Mouse (Mus musculus) midbrain, embryonic 14.5 days (tissue): ENCODE measurements at regions not wholly inside any gene's neighbourhood (a gene's known extent, or its start where the extent isn't known, plus 50 kb on each side); places are given as distances from the start of the nearest gene placed in this dataset.
"Not testable (repeated sequence)": the region's sequence is repeated elsewhere in the genome, so short reads cannot be mapped to it uniquely, and the experiment has no call there.

Experiments
- ATAC-seq: fragments of 200-750 bp; cut with Nextera tagmentation; 2 replicates; pipeline ENCODE4 v1.8.0; 2017; ENCODE audit warnings: moderate number of reproducible peaks, moderate library complexity; ENCODE audit not compliant: low FRiP score, low TSS enrichment
- DNase-seq: peaks from one replicate; pipeline ENCODE4 v3.0.0-alpha.2; 2015
- H3K27ac ChIP-seq: fragments of 300-500 bp; sonication (generic); replicated peaks from 2 replicates; pipeline ENCODE4 v1.5.1; 2014; ENCODE audit warnings: mild to moderate bottlenecking, low read depth, low read length, moderate library complexity
- H3K27me3 ChIP-seq: fragments of 300-500 bp; sonication (generic); 2 replicates; pipeline ENCODE4 v1.6.1; 2014; ENCODE audit warnings: low read length, control low read depth, mixed read lengths; ENCODE audit not compliant: control insufficient read depth, insufficient read depth
- H3K36me3 ChIP-seq: fragments of 300-500 bp; sonication (generic); 2 replicates; pipeline ENCODE4 v1.6.1; 2014; ENCODE audit warnings: low read length, control low read depth; ENCODE audit not compliant: control insufficient read depth, insufficient read depth
- H3K4me1 ChIP-seq: fragments of 300-500 bp; sonication (generic); 2 replicates; pipeline ENCODE4 v1.6.1; 2014; ENCODE audit warnings: mild to moderate bottlenecking, antibody characterized with exemption, low read length, control low read depth; ENCODE audit not compliant: control insufficient read depth, insufficient read depth
- H3K4me2 ChIP-seq: fragments of 300-500 bp; sonication (generic); 2 replicates; pipeline ENCODE4 v1.6.1; 2014; ENCODE audit warnings: mild to moderate bottlenecking, low read length, moderate library complexity
- H3K4me3 ChIP-seq: fragments of 300-500 bp; sonication (generic); replicated peaks from 2 replicates; pipeline ENCODE4 v1.5.1; 2014; ENCODE audit warnings: low read depth, low read length
- H3K9ac ChIP-seq: fragments of 300-500 bp; sonication (generic); replicated peaks from 2 replicates; pipeline ENCODE4 v1.6.1; 2014; ENCODE audit warnings: mild to moderate bottlenecking, low read length, moderate library complexity
- H3K9me3 ChIP-seq: fragments of 300-500 bp; sonication (generic); 2 replicates; pipeline ENCODE4 v1.6.1; 2016; ENCODE audit warnings: low read length, control low read depth, mixed read lengths; ENCODE audit not compliant: control insufficient read depth
- WGBS: fragments of 180-500 bp; shearing (Covaris S2); extraction: QIAGEN DNeasy Blood & Tissue Kit; methylation state at CpG from one replicate; pipeline ENCODE4 v1.1.7; 2014; 5-methylcytosine and 5-hydroxymethylcytosine counted together

DNA sequence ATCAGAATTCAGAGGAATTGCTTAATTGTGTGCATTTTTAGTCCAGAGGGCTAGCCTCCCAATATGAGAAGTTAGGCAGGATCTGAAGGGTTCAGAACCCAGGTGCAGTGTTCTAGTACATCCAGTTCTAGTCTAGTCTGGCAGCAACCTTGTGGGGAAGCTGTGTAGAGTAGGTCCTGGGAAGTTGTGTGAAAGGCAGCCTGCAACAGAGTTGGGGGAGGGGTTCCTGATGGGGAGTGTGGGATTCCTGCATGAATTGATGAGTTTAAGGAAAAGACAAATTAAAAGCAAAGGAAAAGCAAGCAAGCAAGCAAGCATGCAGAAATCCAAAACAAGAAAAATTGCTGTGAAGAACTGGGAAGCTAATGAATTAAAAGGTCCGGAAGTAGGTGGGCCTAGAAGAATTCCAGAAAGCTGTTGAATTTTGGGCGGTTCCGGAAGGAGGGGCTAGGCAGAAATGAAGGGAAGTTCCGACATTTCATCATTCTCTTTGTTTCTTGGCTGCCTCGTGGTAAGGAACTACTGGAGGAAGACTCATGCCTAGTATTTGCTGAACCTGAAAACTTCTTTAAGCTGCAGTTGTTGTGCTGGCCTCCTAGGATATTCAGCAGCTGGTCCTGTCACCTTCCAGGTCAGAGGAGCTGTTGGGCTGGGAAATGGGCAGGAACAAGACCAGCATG, 95.0 kb upstream of the Tnfrsf8 start:
- Histone ChIP-seq H3K36me3 (no peaks in the 10 kb centered on the region), H3K27ac (no peak overlapping the region), H3K4me3 (no peak overlapping the region), H3K9ac (no peak overlapping the region), H3K27me3 (no peaks in the 10 kb centered on the region), H3K4me1 (no peaks in the 10 kb centered on the region), H3K4me2 (no peak overlapping the region), H3K9me3 (0 out of 2 replicates have a peak, but pooled peaks cover 8% of the 10 kb centered on the region)
- WGBS, result 82% methylated on average over 5 of the region's 5 CpGs
- ATAC-seq, result no peak
- no peak for DNase-seq

DNA sequence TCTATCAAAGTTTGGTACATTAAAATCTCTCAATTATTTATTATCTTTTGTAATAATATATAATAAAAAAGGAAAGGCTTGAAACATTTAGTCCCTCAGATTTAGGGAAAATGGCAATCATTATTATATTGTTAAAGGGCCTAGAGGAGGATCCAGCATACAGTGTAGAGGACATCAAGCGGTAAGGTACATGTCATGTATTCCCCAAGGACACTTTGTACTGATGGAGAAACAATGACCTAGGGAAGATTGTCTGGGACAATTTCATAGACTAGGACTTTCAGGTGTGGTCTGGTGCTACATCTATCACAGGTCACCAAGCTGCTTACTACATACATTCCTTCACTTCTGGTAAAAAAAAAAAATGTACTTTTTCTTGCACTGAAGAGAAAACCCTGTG, 91.1 kb upstream of the Tnfrsf8 start:
- H3K27ac ChIP-seq, H3K4me3 ChIP-seq, H3K36me3 ChIP-seq, H3K27me3 ChIP-seq, H3K4me2 ChIP-seq, DNase-seq, H3K9me3 ChIP-seq, H3K9ac ChIP-seq, H3K4me1 ChIP-seq: not testable (repeated sequence)
- 60% methylated on average over 1 of the region's 1 CpGs for WGBS
- ATAC-seq, result 0 out of 2 replicates have a peak, but pooled peaks have one; percentile 43

DNA sequence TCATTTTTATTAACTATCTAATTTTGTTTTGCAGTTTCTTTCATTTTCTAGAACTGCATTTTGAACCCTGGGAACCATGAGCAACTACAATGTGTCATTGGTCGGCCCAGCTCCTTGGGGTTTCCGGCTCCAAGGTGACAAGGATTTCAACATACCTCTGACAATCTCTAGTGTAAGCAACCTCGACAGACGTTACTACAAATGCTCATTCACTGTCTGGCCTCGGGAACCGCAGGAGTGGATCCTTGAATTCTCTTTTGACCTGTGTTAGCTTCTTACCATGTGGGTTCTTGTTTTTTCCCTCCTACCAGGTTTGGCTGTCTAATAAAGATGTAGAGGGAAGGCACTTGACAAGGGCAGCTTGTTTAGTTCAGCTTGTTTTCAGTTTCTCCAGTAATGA, 89.3 kb upstream of the Tnfrsf8 start:
- not testable (repeated sequence) for H3K36me3 ChIP-seq, H3K27ac ChIP-seq, H3K9me3 ChIP-seq, ATAC-seq, H3K27me3 ChIP-seq, H3K4me3 ChIP-seq, H3K9ac ChIP-seq, H3K4me1 ChIP-seq, H3K4me2 ChIP-seq, DNase-seq
- WGBS, result 80% methylated on average over 6 of the region's 6 CpGs

DNA sequence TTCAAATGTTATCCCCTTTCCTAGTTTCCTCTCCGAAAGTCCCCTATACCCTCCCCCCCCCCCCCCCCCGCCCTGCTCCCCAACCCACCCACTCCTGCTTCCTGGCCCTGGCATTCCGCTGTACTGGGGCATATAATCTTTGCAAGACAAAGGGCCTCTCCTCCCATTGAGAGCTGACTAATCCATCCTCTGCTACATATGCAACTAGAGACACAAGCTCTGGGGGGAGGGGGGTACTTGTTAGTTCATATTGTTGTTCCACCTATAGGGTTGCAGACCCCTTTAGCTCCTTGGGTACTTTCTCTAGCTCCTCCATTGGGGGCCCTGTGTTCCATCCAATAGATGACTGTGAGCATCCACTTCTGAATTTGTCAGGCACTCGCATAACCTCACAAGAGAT, 63.9 kb upstream of the Tnfrsf8 start:
- H3K27me3 ChIP-seq, H3K4me3 ChIP-seq, H3K4me1 ChIP-seq, DNase-seq, ATAC-seq, H3K4me2 ChIP-seq, H3K36me3 ChIP-seq, H3K27ac ChIP-seq, H3K9ac ChIP-seq: not testable (repeated sequence)
- WGBS, result 58% methylated on average over 3 of the region's 4 CpGs
- peaks cover 14% of the 10 kb centered on the region for H3K9me3 ChIP-seq

DNA sequence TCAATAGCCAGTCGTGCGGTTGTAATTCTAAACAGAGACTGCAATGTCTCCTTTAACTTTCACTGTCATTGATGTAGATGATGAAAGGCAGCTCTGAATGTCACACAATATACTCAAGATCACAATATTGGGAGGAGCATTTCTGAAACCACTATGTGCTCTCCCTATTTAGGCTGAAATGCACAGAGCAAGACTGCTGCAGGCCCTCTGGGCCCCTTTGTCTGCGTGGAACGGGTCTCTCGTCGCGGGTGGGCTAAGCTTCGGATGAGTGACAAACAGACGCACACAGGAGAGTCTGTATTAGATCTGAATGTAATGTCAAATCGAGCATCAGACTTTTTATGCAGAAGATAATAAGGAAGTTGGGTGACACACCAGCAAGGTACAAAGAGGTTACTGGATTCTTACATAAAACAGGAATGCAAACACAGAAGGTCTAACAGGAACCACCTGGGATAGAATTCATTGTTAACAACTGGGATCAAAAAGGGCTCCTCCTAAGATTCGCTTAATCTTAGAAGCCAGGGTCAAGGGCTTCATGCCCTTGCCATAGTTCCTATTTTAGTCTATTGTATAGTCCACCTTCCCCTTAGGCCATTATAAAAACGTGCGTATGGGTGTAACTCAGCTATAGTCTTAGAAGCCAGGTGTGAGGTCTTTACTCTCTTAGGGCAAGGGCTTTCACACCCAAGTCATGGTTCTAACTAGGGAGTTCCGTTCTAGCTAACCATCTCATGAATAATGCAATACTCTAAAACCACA, 62.5 kb upstream of the Tnfrsf8 start:
- not testable (repeated sequence) for H3K27ac ChIP-seq, H3K27me3 ChIP-seq, H3K4me3 ChIP-seq, H3K36me3 ChIP-seq, H3K4me2 ChIP-seq, DNase-seq, H3K4me1 ChIP-seq, H3K9ac ChIP-seq, ATAC-seq
- WGBS, result 89% methylated on average over 13 of the region's 14 CpGs
- peaks cover 14% of the 10 kb centered on the region for H3K9me3 ChIP-seq

DNA sequence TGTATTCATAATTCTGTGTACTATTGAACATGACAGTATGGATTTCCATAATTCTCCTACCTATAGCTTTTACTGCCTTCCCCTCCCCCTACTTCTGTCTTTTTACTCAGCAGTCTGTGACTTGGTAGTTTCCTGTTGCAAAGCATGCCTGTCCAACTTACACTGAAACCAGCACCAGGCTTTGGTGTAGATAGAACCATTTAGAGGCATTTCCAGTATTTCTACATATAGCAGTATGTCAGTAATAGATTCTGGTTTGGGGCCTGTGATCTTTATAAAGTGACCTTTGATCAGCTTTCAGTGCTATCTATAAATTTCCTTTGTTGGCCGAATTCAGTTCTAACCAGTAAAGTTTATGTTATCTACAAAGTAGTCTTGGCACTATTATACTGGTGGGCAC, 54.8 kb upstream of the Tnfrsf8 start:
- no peaks in the 10 kb centered on the region for H3K4me1 ChIP-seq
- H3K4me3 ChIP-seq, result no peak overlapping the region
- WGBS, result 70% methylated on average over 1 of the region's 1 CpGs

DNA sequence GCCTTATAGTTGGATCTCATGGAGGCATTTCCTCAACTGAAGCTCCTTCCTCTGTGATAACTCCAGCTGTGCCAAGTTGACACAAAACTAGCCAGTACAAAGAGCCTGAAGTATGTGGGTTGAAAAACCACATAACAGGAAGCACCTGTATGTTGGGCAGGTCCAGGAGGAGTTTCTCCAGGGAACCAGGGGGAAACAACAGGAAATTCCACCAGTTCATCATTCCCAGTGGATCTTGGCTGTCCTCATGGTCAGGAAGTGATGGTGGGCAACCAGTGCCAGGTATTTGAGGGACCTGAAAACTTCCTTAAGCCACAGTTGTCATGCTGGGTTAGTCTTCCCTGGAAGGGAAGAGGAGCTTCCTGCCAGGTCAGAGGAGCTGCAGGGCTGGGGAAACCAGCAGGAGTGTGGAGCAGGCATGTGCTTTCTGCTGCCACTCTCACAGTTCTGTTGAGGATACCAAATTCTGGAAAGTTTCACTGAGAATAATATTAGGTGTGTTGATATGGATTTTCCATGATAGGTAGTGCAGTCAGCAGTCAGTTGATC, 52.4 kb upstream of the Tnfrsf8 start:
- H3K27ac ChIP-seq, result no peak overlapping the region
- H3K4me2 ChIP-seq, result no peak overlapping the region
- H3K9me3 ChIP-seq, result no peaks in the 10 kb centered on the region
- H3K27me3 ChIP-seq, result no peaks in the 10 kb centered on the region
- DNase-seq (no peak), ATAC-seq (no peak)
- H3K36me3 ChIP-seq, result no peaks in the 10 kb centered on the region
- H3K4me3 ChIP-seq, result no peak overlapping the region
- H3K9ac ChIP-seq, result no peak overlapping the region
- no peaks in the 10 kb centered on the region for H3K4me1 ChIP-seq

More for the DNA sequence above, 54.8 kb upstream of the Tnfrsf8 start:
- Histone ChIP-seq H3K4me2 (no peak overlapping the region), H3K27ac (no peak overlapping the region), H3K36me3 (no peaks in the 10 kb centered on the region), H3K9ac (no peak overlapping the region), H3K27me3 (no peaks in the 10 kb centered on the region), H3K9me3 (peaks cover under 1% of the 10 kb centered on the region; the same call in 1 of the 2 replicates)
- ATAC-seq, result no peak
- DNase-seq, result no peak

DNA sequence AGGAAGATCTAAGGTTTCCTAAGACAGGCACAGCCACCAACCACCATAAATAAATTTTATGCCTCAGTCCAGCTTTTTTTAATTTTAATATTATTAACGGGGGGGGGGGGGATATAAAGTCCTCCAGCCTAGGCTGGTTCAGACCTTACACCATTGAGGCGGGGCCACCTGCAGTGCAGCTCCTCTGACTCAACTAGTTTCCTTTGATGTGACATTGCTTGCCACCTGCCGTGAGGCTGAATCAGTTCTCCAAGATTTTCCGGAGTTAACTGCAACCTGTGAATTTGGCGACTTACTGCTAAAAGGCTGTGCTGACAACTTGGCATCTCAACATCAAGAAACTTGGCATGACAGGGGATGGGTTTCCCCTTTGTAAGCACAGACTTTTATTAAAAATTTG, 51.3 kb upstream of the Tnfrsf8 start:
- Histone ChIP-seq H3K9me3 (no peaks in the 10 kb centered on the region), H3K4me1 (no peaks in the 10 kb centered on the region), H3K27me3 (no peaks in the 10 kb centered on the region), H3K4me2 (no peak overlapping the region), H3K9ac (no peak overlapping the region), H3K36me3 (no peaks in the 10 kb centered on the region), H3K27ac (no peak overlapping the region), H3K4me3 (no peak overlapping the region)
- no peak for DNase-seq
- no peak for ATAC-seq
- 26% methylated on average over 5 of the region's 5 CpGs for WGBS

DNA sequence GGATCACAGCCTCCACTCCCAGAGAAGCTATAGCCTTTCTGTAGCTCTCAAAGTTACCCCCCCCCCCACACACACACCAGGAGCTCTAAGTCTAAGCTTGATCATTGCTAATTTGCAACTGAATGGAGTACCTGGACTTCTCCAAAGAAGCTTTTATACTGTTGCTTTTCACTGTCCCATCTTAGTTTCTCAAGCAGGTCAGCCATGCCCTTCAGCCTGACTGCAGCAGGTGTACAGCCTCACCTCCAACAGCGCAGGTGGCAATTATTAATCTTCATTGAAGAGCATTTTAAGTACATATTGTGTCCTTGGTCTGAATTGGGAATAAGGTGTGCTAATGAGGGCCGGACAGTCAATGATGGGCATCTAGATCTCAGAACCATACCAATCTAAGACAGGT, 50.8 kb upstream of the Tnfrsf8 start:
- not testable (repeated sequence) for DNase-seq, H3K27me3 ChIP-seq, H3K27ac ChIP-seq, H3K4me1 ChIP-seq, H3K9me3 ChIP-seq, H3K4me3 ChIP-seq, H3K4me2 ChIP-seq, H3K36me3 ChIP-seq, H3K9ac ChIP-seq, ATAC-seq
- 88% methylated on average over 2 of the region's 2 CpGs for WGBS
